Mouse (Mus musculus): ENCODE measurements at regions not wholly inside any gene's neighbourhood (a gene's known extent, or its start where the extent isn't known, plus 50 kb on each side); places are given as distances from the start of the nearest gene placed in this dataset.

GRCm38 (mm10) chr16:49321951-49322350 lies 264.7 kb downstream of the Myh15 start:
- TF ChIP-seq CTCF (IDR thresholded peaks at IDR 0.05; ENCODE audit: low read depth) (peak; percentile 12; the same call in 1 of the 2 replicates), EP300 (IDR thresholded peaks at IDR 0.05; ENCODE audit: low read depth) (no peak)

All from liver, postnatal 0 days (tissue).